Mouse (Mus musculus) heart, postnatal 0 days (tissue): Measurements from ENCODE around the gene Vmn1r121.
"Not testable (repeated sequence)": the region's sequence is repeated elsewhere in the genome, so short reads cannot be mapped to it uniquely, and the experiment has no call there.

ENCODE experiments used
- CTCF ChIP-seq: IDR thresholded peaks from 2 replicates; pipeline ENCODE4 v1.5.1; 2016; ENCODE audit warnings: antibody characterized with exemption, control low read depth, low read depth
- EP300 ChIP-seq: IDR thresholded peaks from 2 replicates; pipeline ENCODE4 v1.6.1; 2016; ENCODE audit warnings: antibody characterized with exemption, low read depth

DNA sequence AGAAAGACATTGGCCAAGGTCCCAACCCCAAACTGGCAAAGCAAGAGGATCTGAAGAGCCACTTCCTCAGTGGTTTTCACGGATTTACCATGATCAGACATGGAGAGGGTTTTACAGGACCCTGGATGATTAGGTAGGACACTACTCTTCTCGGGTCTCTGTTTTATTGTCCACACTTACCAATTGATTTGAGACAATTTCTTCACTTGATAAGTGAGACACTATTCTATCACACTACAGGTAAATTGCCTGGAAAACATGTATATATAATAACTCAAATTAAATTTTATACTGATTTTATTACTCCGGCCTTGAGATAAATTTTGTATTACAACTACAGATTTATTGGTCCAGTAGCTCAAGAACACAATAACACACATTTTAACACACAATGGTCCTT, 35.7 kb upstream of the Vmn1r121 start, which contains the start of gene Vmn1r122:
- not testable (repeated sequence) for TF ChIP-seq CTCF, EP300
